Mouse (Mus musculus): ENCODE results near the gene Acss2. TPM values are rescaled to one million over a fixed set of nuclear protein-coding genes. Genes with fewer than 3 reads are reported as not detected.
A peak's percentile ranks its signal among the peaks of the same experiment; 100 is the strongest.
"Not testable (repeated sequence)": the region's sequence is repeated elsewhere in the genome, so short reads cannot be mapped to it uniquely, and the experiment has no call there.

The Acss2 gene
- polyA plus RNA-seq, 1 experiment from 2014 or later, result 8.9 TPM

GRCm38 (mm10) chr2:155583927-155584530, 66.3 kb downstream of the Acss2 start:
- no peaks in the 10 kb centered on the region for H3K27me3 ChIP-seq (ENCODE audit: insufficient read depth, poor library complexity, severe bottlenecking)
- H3K27ac ChIP-seq, result no peak overlapping the region
- no peak for DNase-seq (ENCODE audit: low spot score)
- H3K9me3 ChIP-seq, result no peaks in the 10 kb centered on the region
- WGBS, result 48% methylated on average over 5 of the region's 5 CpGs
- H3K36me3 ChIP-seq, result no peaks in the 10 kb centered on the region
- H3K4me1 ChIP-seq, result no peaks in the 10 kb centered on the region
- no peak overlapping the region for H3K4me3 ChIP-seq

- H3K9me3 ChIP-seq, result no peaks in the 10 kb centered on the region
- DNase-seq (ENCODE audit: low spot score), result no peak
- no peak overlapping the region for H3K27ac ChIP-seq
- H3K4me3 ChIP-seq, result no peak overlapping the region
- H3K36me3 ChIP-seq, result no peaks in the 10 kb centered on the region
- WGBS, result 82% methylated on average over 9 of the region's 9 CpGs
- no peaks in the 10 kb centered on the region for H3K4me1 ChIP-seq
- no peaks in the 10 kb centered on the region for H3K27me3 ChIP-seq (ENCODE audit: insufficient read depth, poor library complexity, severe bottlenecking)
Observed at GRCm38 (mm10) chr2:155585082-155585481, 67.3 kb downstream of the Acss2 start.

- H3K36me3 ChIP-seq, result no peaks in the 10 kb centered on the region
- H3K4me3 ChIP-seq, result no peak overlapping the region
- no peak for DNase-seq (ENCODE audit: low spot score)
- no peaks in the 10 kb centered on the region for H3K27me3 ChIP-seq (ENCODE audit: insufficient read depth, poor library complexity, severe bottlenecking)
- no peak overlapping the region for H3K27ac ChIP-seq
- H3K4me1 ChIP-seq, result no peaks in the 10 kb centered on the region
- 70% methylated on average over 10 of the region's 10 CpGs for WGBS
- no peaks in the 10 kb centered on the region for H3K9me3 ChIP-seq
Observed at GRCm38 (mm10) chr2:155585486-155585885, 67.7 kb downstream of the Acss2 start.

DNA sequence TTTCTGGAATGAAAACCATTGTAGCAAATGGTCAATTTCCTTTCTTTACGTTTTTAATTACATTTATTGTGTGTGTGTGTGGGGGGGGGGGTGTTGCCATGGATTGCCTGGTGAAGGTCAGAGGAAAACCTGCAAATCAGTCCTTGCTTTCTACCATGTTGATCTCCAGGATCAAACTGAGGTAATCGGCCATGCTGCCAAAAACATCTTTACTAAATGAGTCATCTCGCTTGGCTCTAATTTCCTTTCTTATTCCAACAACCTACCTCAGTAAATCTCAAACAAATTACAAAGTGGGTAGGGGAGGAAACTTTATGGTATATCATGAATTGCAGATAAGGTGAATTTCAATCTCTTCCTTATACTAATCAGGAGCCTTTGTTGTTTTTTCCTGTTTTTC, 70.4 kb downstream of the Acss2 start:
- Histone ChIP-seq H3K4me3 (no peak overlapping the region), H3K27me3 (ENCODE audit: insufficient read depth, poor library complexity, severe bottlenecking) (no peaks in the 10 kb centered on the region), H3K9me3 (no peaks in the 10 kb centered on the region), H3K36me3 (no peaks in the 10 kb centered on the region), H3K4me1 (peaks cover 11% of the 10 kb centered on the region), H3K27ac (no peak overlapping the region)
- 73% methylated on average over 3 of the region's 3 CpGs for WGBS
- no peak for DNase-seq (ENCODE audit: low spot score)

- 72% methylated on average over 6 of the region's 6 CpGs for WGBS
- Histone ChIP-seq H3K9me3 (no peaks in the 10 kb centered on the region), H3K36me3 (no peaks in the 10 kb centered on the region), H3K4me1 (peaks cover 11% of the 10 kb centered on the region), H3K27me3 (ENCODE audit: insufficient read depth, poor library complexity, severe bottlenecking) (no peaks in the 10 kb centered on the region), H3K27ac (no peak overlapping the region), H3K4me3 (no peak overlapping the region)
- DNase-seq (ENCODE audit: low spot score), result no peak
Observed at GRCm38 (mm10) chr2:155589521-155589920, 71.8 kb downstream of the Acss2 start.

DNA sequence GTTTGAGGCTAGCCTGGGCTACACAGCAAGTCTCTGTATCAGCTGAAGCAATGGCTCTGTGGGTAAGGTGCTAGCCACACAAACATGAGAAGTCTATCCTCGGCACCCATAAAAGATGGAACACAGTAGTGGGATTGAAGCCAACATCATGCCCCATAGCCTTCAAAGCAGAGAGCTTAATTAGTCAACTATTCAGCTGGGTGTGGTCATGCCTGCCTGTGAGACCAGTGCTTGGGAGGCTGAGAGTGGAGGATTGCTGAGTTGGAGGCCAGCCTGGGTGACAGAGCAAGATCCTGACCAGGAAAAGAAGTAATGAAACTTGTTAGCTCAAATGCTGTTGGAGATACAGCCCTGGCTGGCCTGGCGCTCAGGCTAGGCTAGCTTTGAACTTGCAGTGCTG, 73.1 kb downstream of the Acss2 start:
- H3K27ac ChIP-seq, result 0 out of 2 replicates have a peak overlapping the region, but pooled peaks have one; percentile 93
- WGBS, result 88% methylated on average over 2 of the region's 2 CpGs
- H3K36me3 ChIP-seq, result no peaks in the 10 kb centered on the region
- no peaks in the 10 kb centered on the region for H3K9me3 ChIP-seq
- peaks cover 14% of the 10 kb centered on the region for H3K4me1 ChIP-seq
- no peak overlapping the region for H3K4me3 ChIP-seq
- DNase-seq (ENCODE audit: low spot score), result no peak
- no peaks in the 10 kb centered on the region for H3K27me3 ChIP-seq (ENCODE audit: insufficient read depth, poor library complexity, severe bottlenecking)

- Histone ChIP-seq H3K4me3 (peak overlapping the region; percentile 74), H3K36me3 (no peaks in the 10 kb centered on the region), H3K4me1 (peaks cover 14% of the 10 kb centered on the region), H3K9me3 (no peaks in the 10 kb centered on the region), H3K27ac (peak overlapping the region; percentile 93), H3K27me3 (ENCODE audit: insufficient read depth, poor library complexity, severe bottlenecking) (no peaks in the 10 kb centered on the region)
- no peak for DNase-seq (ENCODE audit: low spot score)
- 5% methylated on average over 6 of the region's 6 CpGs for WGBS
Observed at GRCm38 (mm10) chr2:155591676-155592075, 73.9 kb downstream of the Acss2 start.

DNA sequence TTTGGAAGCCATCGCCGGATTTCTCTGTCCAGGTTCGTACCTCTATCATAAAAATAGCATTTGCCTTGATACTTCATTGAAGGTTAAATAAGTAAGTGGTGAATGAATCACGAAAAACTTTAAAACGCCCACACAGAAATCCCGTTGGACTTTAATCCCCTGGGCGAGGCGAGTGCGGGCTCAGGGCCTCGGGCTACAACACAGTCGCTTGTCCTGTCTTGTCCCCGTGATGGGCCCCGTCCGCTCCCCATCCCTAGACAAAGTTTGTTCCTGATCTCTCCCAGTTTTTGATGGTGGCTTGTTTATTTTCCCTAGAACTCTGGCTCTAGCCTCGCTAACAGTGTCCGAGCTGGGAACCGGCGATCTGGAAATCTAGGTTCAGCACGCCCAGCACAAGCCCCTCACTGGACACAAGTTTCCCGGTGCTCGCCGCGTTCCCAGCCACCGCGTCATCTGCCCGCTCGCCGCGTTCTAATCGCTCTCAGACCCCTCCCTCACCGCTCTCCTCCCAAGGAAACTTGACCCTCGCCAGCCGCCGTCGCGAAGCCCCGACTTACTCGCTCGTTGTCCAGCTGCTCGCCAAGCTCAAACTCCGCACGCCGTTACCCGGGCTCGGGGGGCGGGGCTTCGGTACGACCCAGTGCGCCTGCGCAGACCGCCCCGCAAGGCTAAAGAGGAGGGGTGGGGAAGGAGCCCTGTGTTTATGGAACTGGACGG, 74.5 kb downstream of the Acss2 start, which contains the start of gene Gss:
Gene Gss (minus strand): TSS at position 674 of the 717 bp plus-strand sequence.
- Histone ChIP-seq H3K9me3 (no peaks in the 10 kb centered on the region), H3K27ac (peak within 1 kb of the TSS; percentile 93), H3K4me3 (peak within 1 kb of the TSS; percentile 74), H3K4me1 (peaks cover 14% of the 10 kb centered on the region), H3K27me3 (ENCODE audit: insufficient read depth, poor library complexity, severe bottlenecking) (no peaks in the 10 kb centered on the region), H3K36me3 (no peaks in the 10 kb centered on the region)
- DNase-seq (ENCODE audit: low spot score), result peak; percentile 99
- under 1% methylated on average over 53 of the region's 53 CpGs for WGBS

GRCm38 (mm10) chr2:155592854-155593283, 75.1 kb downstream of the Acss2 start:
- Histone ChIP-seq H3K4me3 (peak overlapping the region; percentile 74), H3K27me3 (ENCODE audit: insufficient read depth, poor library complexity, severe bottlenecking) (no peaks in the 10 kb centered on the region), H3K9me3 (no peaks in the 10 kb centered on the region), H3K4me1 (peaks cover 14% of the 10 kb centered on the region), H3K36me3 (no peaks in the 10 kb centered on the region), H3K27ac (peak overlapping the region; percentile 93)
- DNase-seq (ENCODE audit: low spot score), result no peak
- WGBS, result 2% methylated on average over 9 of the region's 9 CpGs

- Histone ChIP-seq H3K4me3 (no peak overlapping the region), H3K36me3 (no peaks in the 10 kb centered on the region), H3K27ac (no peak overlapping the region), H3K9me3 (no peaks in the 10 kb centered on the region), H3K4me1 (peaks cover 14% of the 10 kb centered on the region), H3K27me3 (ENCODE audit: insufficient read depth, poor library complexity, severe bottlenecking) (no peaks in the 10 kb centered on the region)
- no peak for DNase-seq (ENCODE audit: low spot score)
- 77% methylated on average over 6 of the region's 6 CpGs for WGBS
Observed at GRCm38 (mm10) chr2:155595516-155595915, 77.8 kb downstream of the Acss2 start.

DNA sequence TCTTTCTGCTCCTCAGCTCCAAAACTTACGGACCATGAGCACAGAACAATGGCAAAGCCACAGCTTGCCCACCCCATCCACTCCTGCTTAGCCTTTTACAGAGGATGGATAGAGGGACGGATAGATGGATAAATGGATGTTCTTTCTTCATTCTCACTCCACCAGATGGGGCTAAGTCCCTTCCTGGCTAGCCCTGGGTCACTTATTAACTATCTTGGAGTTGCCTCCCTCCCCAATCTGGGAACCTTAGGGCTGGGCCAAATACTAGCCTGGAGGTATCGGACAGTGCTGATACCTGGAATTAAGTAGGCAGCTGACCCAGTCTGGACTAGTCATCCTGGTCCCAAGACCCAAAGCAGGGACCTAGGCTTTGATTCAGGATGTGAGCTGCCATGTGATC, 86.0 kb downstream of the Acss2 start:
- peaks cover 4% of the 10 kb centered on the region; the same call in 1 of the 2 replicates for H3K36me3 ChIP-seq
- peak overlapping the region; percentile 88 for H3K27ac ChIP-seq
- H3K27me3 ChIP-seq (ENCODE audit: insufficient read depth, poor library complexity, severe bottlenecking), result no peaks in the 10 kb centered on the region
- H3K4me3 ChIP-seq, result no peak overlapping the region
- WGBS, result 48% methylated on average over 3 of the region's 3 CpGs
- no peaks in the 10 kb centered on the region for H3K9me3 ChIP-seq
- no peak for DNase-seq (ENCODE audit: low spot score)
- peaks cover 41% of the 10 kb centered on the region for H3K4me1 ChIP-seq

- Histone ChIP-seq H3K4me1 (peaks cover 41% of the 10 kb centered on the region), H3K27me3 (ENCODE audit: insufficient read depth, poor library complexity, severe bottlenecking) (no peaks in the 10 kb centered on the region), H3K27ac (peak overlapping the region; percentile 88), H3K36me3 (peaks cover 4% of the 10 kb centered on the region; the same call in 1 of the 2 replicates), H3K9me3 (no peaks in the 10 kb centered on the region), H3K4me3 (peak overlapping the region; percentile 29; the same call in 1 of the 2 replicates)
- peak; percentile 93 for DNase-seq (ENCODE audit: low spot score)
- WGBS, result 27% methylated on average over 10 of the region's 10 CpGs
Observed at GRCm38 (mm10) chr2:155604560-155605235, 87.0 kb downstream of the Acss2 start.

- H3K36me3 ChIP-seq; H3K9me3 ChIP-seq; H3K27me3 ChIP-seq (ENCODE audit: insufficient read depth, poor library complexity, severe bottlenecking); DNase-seq (ENCODE audit: low spot score): not testable (repeated sequence)
- 47% methylated on average over 4 of the region's 4 CpGs for WGBS
- Histone ChIP-seq H3K27ac (peak overlapping the region; percentile 88), H3K4me1 (peaks cover 41% of the 10 kb centered on the region), H3K4me3 (peak overlapping the region; percentile 29; the same call in 1 of the 2 replicates)
Observed at GRCm38 (mm10) chr2:155605236-155605589, 87.5 kb downstream of the Acss2 start.
